Mouse (Mus musculus): ENCODE measurements at regions not wholly inside any gene's neighbourhood (a gene's known extent, or its start where the extent isn't known, plus 50 kb on each side); places are given as distances from the start of the nearest gene placed in this dataset.

DNA sequence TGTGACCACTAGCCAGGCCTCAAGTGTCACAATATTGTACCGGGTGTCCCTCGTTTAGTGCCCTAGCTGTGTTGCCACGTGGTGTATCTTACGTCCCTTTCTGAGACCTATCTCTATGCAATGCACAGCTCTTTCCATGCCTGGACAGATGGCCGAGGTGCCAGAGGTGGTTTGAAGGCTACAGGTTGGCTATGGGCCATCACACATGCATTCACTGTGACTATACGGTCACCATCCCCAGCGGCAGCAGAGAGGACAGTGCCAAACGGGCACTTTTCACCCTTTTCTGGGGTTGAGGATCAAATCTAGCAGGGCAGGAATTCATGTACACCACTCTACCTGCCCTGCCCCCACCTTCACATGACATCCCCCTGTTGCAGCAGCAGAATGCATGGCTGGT, 71.6 kb downstream of the Gadd45g start:
- no peak for TF ChIP-seq CTCF (IDR thresholded peaks at IDR 0.05; ENCODE audit: low read depth, low read length)
- no peak for TF ChIP-seq POLR2A (IDR thresholded peaks at IDR 0.05; ENCODE audit: borderline replicate concordance, low read depth, low read length)
